In the genomic region with DNA sequence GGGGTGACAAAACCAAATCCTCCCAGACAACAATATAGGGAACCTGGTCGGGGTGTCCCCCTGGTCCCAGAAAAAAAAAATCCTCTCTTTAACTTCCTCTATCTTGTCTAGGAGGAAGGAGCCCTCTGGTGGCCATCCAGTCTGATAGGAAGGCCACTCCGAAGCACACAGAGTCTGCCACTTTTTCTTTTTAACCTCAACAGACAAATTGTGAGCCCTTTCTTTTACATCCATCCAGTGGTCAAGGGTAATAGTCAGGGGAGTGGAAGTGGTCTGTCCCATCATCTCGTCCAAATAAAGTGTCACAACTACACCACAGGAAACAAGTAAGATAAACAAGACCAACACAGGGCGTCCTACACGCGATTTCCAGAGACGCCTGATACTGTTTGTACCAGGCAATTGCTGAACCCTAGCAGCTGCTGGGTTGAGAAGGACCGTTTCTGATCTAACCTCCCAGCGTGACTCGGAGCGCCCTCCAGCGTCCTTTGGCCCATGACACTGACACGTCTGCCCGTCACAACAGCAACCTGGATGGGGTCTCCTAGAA, we compare ENCODE assay signal across 1 mouse cellular context.
TF ChIP-seq lines count a peak whose summit lies in the region.

No protein-coding gene starts in this region.

TF ChIP-seq in MEL, 35 proteins besides CTCF, POLR2A, EP300 and RAD21 (continued from another document):
- peak; percentile 41; the same call in 1 of the 2 replicates for TF ChIP-seq SIN3A (IDR thresholded peaks at IDR 0.05; ENCODE audit: low read length)
- no peak for TF ChIP-seq E2F4 (IDR thresholded peaks at IDR 0.05; ENCODE audit: borderline replicate concordance, low read depth, low read length)
- 0 out of 2 replicates have a peak, but pooled peaks have one; percentile 11 for TF ChIP-seq MYC (IDR thresholded peaks at IDR 0.05; ENCODE audit: low read depth, low read length)
- TF ChIP-seq GATA1 (IDR thresholded peaks at IDR 0.05; ENCODE audit: low read depth, low read length): no peak
- TF ChIP-seq SMC3 (IDR thresholded peaks at IDR 0.05; ENCODE audit: low read depth, low read length): peak; percentile 40
TF ChIP-seq in MEL: peak in this region for 8.
